Mouse (Mus musculus): ENCODE measurements at regions not wholly inside any gene's neighbourhood (a gene's known extent, or its start where the extent isn't known, plus 50 kb on each side); places are given as distances from the start of the nearest gene placed in this dataset.
"Not testable (repeated sequence)": the region's sequence is repeated elsewhere in the genome, so short reads cannot be mapped to it uniquely, and the experiment has no call there.

- Histone ChIP-seq H3K36me3 (ENCODE audit: control insufficient read depth, insufficient read depth, low read length) (no peaks in the 10 kb centered on the region), H3K27me3 (replicated peaks; ENCODE audit: control insufficient read depth, insufficient read depth, low read length) (no peaks in the 10 kb centered on the region), H3K4me3 (ENCODE audit: insufficient read depth, low read depth, low read length) (no peak overlapping the region), H3K4me1 (ENCODE audit: control insufficient read depth, insufficient read depth, low read length) (no peaks in the 10 kb centered on the region), H3K27ac (ENCODE audit: insufficient read depth, low read depth, low read length) (no peak overlapping the region)
- no peak for DNase-seq
- 57% methylated on average over 3 of the region's 3 CpGs for WGBS
- TF ChIP-seq CTCF (conservative IDR thresholded peaks at IDR 0.05; ENCODE audit: insufficient read depth, insufficient read length, low read depth, low read length) (no peak), POLR2A (IDR thresholded peaks at IDR 0.05; ENCODE audit: low read depth, low read length) (no peak)
These were observed 491.7 kb upstream of the Ercc4 start for GRCm38 (mm10) chr16:12617781-12618180.

GRCm38 (mm10) chr16:12632533-12632932, 477.0 kb upstream of the Ercc4 start:
- Histone ChIP-seq H3K36me3 (ENCODE audit: control insufficient read depth, insufficient read depth, low read length) (no peaks in the 10 kb centered on the region), H3K27ac (ENCODE audit: insufficient read depth, low read depth, low read length) (no peak overlapping the region), H3K27me3 (replicated peaks; ENCODE audit: control insufficient read depth, insufficient read depth, low read length) (no peaks in the 10 kb centered on the region), H3K4me1 (ENCODE audit: control insufficient read depth, insufficient read depth, low read length) (no peaks in the 10 kb centered on the region), H3K4me3 (ENCODE audit: insufficient read depth, low read depth, low read length) (no peak overlapping the region)
- TF ChIP-seq POLR2A (IDR thresholded peaks at IDR 0.05; ENCODE audit: low read depth, low read length) (no peak), CTCF (conservative IDR thresholded peaks at IDR 0.05; ENCODE audit: insufficient read depth, insufficient read length, low read depth, low read length) (no peak)
- no peak for DNase-seq

DNA sequence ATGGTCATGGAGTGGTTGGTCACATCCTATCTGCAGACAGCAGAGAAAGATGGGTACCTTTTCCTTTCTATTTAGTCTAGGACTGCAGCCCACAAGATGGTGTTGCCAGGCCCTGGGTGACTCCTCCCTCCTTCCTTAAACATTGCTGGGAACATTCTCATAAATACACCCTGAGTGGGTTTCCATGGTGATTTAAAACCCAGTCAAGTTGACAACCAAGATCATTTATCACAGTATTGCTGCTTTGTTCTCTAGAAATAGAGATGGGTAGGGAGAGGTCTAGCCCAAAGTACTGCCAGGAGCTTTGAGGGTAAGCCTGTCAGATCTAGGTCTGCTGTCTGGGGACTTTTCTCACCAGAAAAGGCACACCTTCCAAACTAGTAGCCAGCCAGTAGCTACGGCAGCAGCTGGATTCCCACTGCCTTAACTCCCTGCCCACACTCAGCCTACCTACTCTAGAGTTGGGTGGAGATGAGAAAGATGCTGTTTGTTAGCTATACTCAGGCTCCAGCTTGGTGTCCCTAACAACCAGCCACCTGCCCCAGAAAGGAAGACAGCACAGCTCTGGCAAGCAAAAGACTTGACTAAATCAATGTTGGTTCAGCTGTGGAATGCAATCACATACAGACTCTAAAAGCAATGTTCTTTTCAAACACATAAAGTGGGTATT, 470.4 kb upstream of the Ercc4 start:
- 84% methylated on average over 1 of the region's 1 CpGs for WGBS
- no peaks in the 10 kb centered on the region for H3K27me3 ChIP-seq (replicated peaks; ENCODE audit: control insufficient read depth, insufficient read depth, low read length)

DNA sequence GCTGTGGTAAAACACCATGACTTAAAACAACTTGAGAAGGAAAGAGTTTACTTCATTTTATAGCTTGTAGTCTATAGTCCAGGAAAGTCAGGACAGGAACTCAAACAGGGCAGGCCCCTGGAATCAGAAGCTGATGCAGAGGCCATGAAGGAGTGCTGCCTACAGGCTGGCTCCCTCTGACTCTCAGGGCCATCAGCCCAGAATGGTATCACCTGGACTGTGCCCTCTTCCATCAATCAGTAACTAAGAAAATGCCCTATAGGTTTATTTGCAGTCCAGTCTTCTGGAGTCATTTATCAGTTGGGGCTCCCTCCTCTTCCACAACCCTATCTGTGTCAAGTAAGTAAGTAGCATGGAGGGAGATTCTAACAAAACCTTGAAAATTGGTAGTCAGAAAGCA, 466.4 kb upstream of the Ercc4 start:
- H3K36me3 ChIP-seq (ENCODE audit: control insufficient read depth, insufficient read depth, low read length), result no peaks in the 10 kb centered on the region
- no peak for DNase-seq
- TF ChIP-seq POLR2A (IDR thresholded peaks at IDR 0.05; ENCODE audit: low read depth, low read length) (no peak), CTCF (conservative IDR thresholded peaks at IDR 0.05; ENCODE audit: insufficient read depth, insufficient read length, low read depth, low read length) (no peak)

More for the DNA sequence above, 470.4 kb upstream of the Ercc4 start:
- Histone ChIP-seq H3K4me1 (ENCODE audit: control insufficient read depth, insufficient read depth, low read length) (no peaks in the 10 kb centered on the region), H3K4me3 (ENCODE audit: insufficient read depth, low read depth, low read length) (no peak overlapping the region), H3K27ac (ENCODE audit: insufficient read depth, low read depth, low read length) (no peak overlapping the region), H3K36me3 (ENCODE audit: control insufficient read depth, insufficient read depth, low read length) (no peaks in the 10 kb centered on the region)
- TF ChIP-seq CTCF (conservative IDR thresholded peaks at IDR 0.05; ENCODE audit: insufficient read depth, insufficient read length, low read depth, low read length) (no peak), POLR2A (IDR thresholded peaks at IDR 0.05; ENCODE audit: low read depth, low read length) (no peak)
- no peak for DNase-seq

DNA sequence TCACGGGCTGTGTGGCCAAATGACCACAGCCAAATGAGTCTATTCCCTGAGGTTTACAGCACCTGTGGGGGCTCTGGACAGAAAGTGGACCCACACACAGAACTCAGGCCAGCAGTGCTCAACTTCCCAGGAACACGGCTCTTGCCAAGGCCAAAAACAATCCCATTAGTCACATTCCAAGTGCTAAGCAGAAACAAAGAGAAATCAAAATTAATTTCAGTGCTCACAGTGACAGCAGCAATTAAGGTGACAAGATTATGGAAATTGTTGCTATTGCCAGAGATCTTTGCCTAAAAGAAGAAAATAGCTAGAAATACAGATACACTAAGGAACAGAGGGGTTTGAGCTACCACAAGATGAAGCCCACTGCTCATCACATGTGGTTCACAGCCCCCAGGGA, 464.9 kb upstream of the Ercc4 start:
- 38% methylated on average over 2 of the region's 2 CpGs for WGBS
- Histone ChIP-seq H3K27ac (ENCODE audit: insufficient read depth, low read depth, low read length) (no peak overlapping the region), H3K4me3 (ENCODE audit: insufficient read depth, low read depth, low read length) (no peak overlapping the region), H3K36me3 (ENCODE audit: control insufficient read depth, insufficient read depth, low read length) (no peaks in the 10 kb centered on the region), H3K4me1 (ENCODE audit: control insufficient read depth, insufficient read depth, low read length) (no peaks in the 10 kb centered on the region), H3K27me3 (replicated peaks; ENCODE audit: control insufficient read depth, insufficient read depth, low read length) (no peaks in the 10 kb centered on the region)
- TF ChIP-seq POLR2A (IDR thresholded peaks at IDR 0.05; ENCODE audit: low read depth, low read length), result no peak
- no peak for TF ChIP-seq CTCF (conservative IDR thresholded peaks at IDR 0.05; ENCODE audit: insufficient read depth, insufficient read length, low read depth, low read length)
- no peak for DNase-seq

More for the DNA sequence above, 466.4 kb upstream of the Ercc4 start:
- Histone ChIP-seq H3K4me1 (ENCODE audit: control insufficient read depth, insufficient read depth, low read length) (no peaks in the 10 kb centered on the region), H3K27ac (ENCODE audit: insufficient read depth, low read depth, low read length) (no peak overlapping the region), H3K4me3 (ENCODE audit: insufficient read depth, low read depth, low read length) (no peak overlapping the region), H3K27me3 (replicated peaks; ENCODE audit: control insufficient read depth, insufficient read depth, low read length) (no peaks in the 10 kb centered on the region)

- no peak for TF ChIP-seq POLR2A (IDR thresholded peaks at IDR 0.05; ENCODE audit: low read depth, low read length)
- no peak for TF ChIP-seq CTCF (conservative IDR thresholded peaks at IDR 0.05; ENCODE audit: insufficient read depth, insufficient read length, low read depth, low read length)
- 82% methylated on average over 3 of the region's 3 CpGs for WGBS
- no peak overlapping the region for H3K27ac ChIP-seq (ENCODE audit: insufficient read depth, low read depth, low read length)
- no peaks in the 10 kb centered on the region for H3K4me1 ChIP-seq (ENCODE audit: control insufficient read depth, insufficient read depth, low read length)
- DNase-seq, result no peak
- H3K27me3 ChIP-seq (replicated peaks; ENCODE audit: control insufficient read depth, insufficient read depth, low read length), result no peaks in the 10 kb centered on the region
- no peaks in the 10 kb centered on the region for H3K36me3 ChIP-seq (ENCODE audit: control insufficient read depth, insufficient read depth, low read length)
- H3K4me3 ChIP-seq (ENCODE audit: insufficient read depth, low read depth, low read length), result no peak overlapping the region
These were observed 457.3 kb upstream of the Ercc4 start for GRCm38 (mm10) chr16:12652180-12652579.

- DNase-seq; H3K36me3 ChIP-seq (ENCODE audit: control insufficient read depth, insufficient read depth, low read length); H3K27ac ChIP-seq (ENCODE audit: insufficient read depth, low read depth, low read length); H3K4me1 ChIP-seq (ENCODE audit: control insufficient read depth, insufficient read depth, low read length); H3K27me3 ChIP-seq (replicated peaks; ENCODE audit: control insufficient read depth, insufficient read depth, low read length); H3K4me3 ChIP-seq (ENCODE audit: insufficient read depth, low read depth, low read length): not testable (repeated sequence)
- 87% methylated on average over 1 of the region's 1 CpGs for WGBS
These were observed 435.8 kb upstream of the Ercc4 start for GRCm38 (mm10) chr16:12673656-12674055.
